Mouse (Mus musculus) right cerebral cortex, postnatal 14 days (tissue): ENCODE measurements at regions not wholly inside any gene's neighbourhood (a gene's known extent, or its start where the extent isn't known, plus 50 kb on each side); places are given as distances from the start of the nearest gene placed in this dataset.

Experiments
- DNase-seq: peaks from one replicate; pipeline ENCODE4 v3.0.0; 2022

DNA sequence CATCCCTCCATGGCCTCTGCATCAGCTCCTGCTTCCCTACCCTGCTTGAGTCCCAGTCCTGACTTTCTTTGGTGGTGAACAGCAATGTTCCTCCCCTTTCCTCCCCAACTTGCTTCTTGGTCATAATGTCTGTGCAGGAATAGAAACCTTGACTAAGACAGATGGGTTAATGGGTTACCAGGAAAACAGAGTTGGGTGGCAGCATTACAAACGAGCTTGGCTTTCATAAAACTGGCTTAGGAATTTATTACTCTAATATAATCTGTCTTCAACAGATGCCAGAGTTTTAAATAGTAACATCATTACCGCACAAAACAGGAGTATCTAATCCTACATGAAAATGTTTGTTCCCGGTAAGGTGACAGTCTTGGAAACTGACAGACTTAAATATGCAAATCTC is 77.7 kb upstream of the Nphp3 start:
- no peak for DNase-seq

DNA sequence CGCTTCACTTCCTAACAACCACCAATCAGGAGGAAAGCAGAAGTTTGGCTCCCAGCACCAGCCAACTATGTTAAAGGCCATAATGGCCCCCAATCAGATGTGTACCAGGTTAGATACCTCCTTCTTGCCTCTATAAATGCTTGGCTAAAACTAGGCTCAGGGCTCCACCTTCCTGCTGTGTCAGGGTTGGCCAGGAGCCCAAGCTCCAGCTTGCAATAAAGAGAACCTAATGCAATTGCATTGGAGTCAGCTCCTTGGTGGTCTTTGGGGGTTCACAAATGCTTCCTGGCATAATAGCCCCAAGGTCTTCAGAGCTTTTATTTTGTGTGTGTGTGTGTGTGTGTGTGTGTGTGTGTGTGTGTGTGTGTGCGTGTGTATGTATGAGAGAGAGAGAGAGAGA is 76.9 kb upstream of the Nphp3 start:
- no peak for DNase-seq

DNA sequence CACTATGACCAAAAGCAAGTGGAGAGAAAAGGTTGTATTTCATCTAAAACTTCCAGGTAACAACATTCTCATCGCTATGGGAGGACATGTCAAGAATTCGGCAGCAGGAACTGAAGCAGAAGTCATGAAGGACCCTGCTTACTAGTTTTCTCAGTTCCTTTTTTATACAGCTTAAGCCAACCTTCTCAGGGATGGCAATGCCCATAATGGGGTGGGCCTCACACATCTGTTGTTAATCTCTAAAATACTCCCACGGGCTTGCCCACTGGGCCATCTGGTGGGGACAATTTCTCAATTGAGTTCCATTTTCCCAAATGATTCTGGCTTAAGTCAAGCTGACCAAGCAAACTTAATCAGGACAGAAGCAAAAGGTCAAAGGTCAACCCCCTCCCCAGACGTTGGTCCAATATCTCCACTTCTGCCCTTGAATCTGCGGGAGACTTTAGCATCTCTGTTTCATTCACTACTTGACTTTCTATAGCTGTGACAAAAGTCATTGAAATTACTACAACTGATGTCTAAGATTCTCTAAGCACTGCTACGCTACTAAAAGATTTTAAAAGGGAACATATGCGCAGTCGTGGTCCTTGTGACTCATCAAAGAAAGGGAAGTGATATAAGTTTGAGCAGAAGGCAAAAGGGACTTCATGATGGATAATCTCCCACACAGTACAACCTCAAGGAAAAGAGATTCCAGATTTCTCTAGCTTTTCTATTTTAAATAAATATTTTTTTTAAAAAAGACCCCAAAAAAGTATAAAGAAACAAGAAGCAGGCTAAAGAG is 73.4 kb upstream of the Nphp3 start:
- no peak for DNase-seq

DNA sequence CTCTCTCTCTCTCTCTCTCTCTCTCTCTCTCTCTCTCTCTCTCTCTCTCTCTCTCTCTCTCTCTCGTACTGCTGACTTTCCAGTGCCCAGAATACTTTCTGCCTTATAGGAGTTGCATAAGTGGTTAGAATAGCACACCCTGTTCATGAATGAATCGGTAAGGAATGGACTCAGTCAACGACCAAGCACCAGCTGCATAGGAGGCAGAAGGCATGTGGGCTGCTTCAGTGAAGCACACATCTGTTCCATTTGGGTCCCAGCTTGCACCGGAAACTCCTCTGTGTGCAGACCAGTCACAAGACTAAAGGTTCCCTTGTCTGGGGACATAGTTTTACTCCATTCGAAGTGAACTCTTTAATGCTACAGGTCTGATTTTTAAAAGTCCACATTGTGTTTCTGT is 64.3 kb upstream of the Nphp3 start:
- peak; percentile 23 for DNase-seq

DNA sequence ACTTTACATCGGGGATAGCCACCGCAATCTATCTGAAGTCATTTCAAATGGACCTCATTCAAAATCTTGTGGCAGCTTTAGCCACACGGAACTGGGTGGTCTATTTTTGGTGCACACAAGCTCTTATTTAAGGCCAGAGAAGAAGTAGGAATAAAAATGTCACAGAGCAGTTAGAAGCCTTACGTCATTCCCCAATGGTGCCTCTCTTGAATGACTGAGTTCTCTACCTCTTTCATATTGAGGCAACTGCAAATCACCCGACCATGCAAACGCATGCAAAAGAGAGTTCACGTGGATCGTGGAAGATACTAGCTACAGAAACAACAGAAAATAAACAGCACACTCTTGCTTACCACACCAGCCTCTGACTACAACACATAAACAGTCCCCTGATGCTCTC is 62.3 kb upstream of the Nphp3 start:
- no peak for DNase-seq

DNA sequence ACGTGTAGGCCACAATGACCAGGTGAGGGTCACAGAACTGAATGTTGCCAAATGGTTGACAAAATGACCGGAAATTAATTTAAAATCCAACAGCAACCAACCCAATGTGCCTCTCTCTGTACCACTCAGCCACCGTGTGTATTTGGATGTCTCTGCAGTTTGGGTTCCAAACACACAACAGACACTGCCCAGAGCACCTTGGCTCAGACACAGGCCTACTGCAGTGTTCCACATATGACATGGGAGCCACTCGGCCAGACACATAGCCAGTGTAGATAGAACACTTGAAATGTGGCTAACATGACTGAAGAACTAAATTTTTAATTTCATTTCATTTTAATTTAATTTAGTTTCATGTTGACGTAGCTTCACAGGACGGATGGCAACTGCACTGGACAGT is 61.8 kb upstream of the Nphp3 start:
- DNase-seq: no peak

DNA sequence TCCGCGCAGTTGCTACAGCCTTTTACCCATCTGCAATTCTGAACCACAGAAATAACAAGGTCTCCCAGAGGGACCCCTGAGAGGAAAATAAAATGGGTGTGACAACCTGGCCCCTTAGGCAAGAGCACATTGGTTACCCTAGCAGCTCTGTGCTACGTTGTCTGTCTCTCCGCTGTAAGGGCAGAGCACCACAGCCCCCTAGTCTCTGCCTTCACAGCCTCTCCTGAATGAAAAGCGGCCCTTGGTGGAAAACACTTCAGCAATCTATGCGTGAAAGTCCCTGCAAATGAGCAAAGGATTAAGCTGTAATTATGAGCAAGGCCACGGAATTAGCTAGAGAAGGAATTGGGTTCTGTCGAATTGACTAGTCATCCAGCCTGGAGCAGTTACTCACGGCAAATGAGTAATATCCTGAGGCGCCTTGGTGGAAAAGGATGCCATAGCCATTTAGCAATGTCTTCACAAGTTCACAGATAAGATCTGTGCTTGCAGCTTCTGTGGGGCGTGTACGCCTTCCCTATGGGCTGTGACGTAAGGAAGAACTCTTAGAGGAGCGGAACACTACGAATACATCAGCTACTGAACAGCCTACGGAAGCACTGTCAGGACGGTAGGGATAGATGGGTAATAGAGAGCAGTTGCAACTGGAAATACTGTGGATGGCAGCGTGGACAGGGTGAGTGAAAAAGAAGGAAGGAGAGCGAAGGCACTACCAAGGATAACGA is 61.0 kb upstream of the Nphp3 start:
- no peak for DNase-seq

DNA sequence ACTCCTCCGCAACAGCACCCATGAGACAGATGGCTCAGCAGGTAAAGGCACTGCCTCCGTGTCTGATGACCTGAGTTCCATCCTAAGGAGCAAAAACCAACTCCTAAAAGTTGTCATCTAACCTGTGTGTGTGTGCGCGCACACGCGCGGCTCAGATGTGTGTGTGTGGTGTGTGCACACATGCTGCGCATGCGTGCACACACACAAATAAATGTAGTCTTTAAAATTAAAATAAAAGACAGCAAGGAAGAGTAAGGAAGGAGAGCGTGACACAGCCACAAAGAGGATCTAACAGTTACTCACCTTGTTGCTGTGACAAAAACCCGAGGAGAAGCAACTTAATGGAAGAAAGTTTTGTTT is 60.5 kb upstream of the Nphp3 start:
- no peak for DNase-seq

DNA sequence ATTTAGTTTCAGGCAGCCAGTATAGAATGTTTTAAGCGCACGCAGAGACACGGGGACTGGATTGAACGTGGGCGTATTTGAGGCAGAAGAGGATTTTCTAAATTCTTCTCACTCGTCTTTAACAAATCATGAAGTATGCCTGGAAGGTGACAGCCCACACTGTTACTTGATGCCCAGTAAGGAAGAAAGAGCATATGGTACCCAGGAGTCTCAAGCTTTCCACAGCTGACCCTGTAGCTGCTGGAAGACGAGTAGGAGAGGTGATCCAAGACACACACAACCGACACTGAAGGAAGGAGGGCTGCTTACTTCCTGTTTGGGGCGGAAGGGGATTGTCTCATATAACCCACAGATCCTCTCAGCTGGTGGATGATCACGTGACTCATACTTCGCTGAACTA is 56.9 kb upstream of the Nphp3 start:
- no peak for DNase-seq

DNA sequence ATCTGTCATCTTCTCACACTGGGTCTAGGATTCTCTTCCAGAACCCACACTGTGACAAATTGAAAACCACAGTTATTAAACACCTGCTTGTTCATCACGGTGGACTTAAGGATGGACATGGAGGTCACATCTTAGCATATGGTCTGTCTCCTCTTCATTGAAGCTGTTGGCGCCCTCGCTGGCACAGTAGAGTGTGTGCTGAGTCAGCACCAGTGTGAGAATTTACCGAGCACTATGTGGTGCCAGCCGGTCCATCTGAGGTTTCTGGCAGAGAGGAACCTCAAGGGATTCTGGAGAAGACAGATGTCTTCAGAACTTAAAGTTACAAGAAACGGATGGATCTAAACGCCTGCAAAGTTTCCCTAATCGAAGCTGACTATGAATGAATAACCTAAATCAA is 50.5 kb upstream of the Nphp3 start:
- DNase-seq: peak; percentile 8
